Mouse (Mus musculus) stomach, embryonic 16.5 days (tissue): ENCODE measurements around the gene Arih1. TPM values are rescaled to one million over a fixed set of nuclear protein-coding genes. Genes with fewer than 3 reads are reported as not detected.

Experiments
- ATAC-seq: fragments of 200-750 bp; cut with Nextera tagmentation; 2 replicates; pipeline ENCODE4 v1.8.0; 2017; ENCODE audit warnings: moderate number of reproducible peaks, moderate TSS enrichment; ENCODE audit not compliant: insufficient read depth, low FRiP score
- H3K27ac ChIP-seq: fragments of 300-500 bp; sonication (generic); 2 replicates; pipeline ENCODE4 v1.5.1; 2014; ENCODE audit warnings: low read length
- H3K27me3 ChIP-seq: fragments of 300-500 bp; sonication (generic); 2 replicates; pipeline ENCODE4 v1.6.1; 2014; ENCODE audit warnings: low read length, control low read depth, mixed read lengths; ENCODE audit not compliant: control insufficient read depth, insufficient read depth
- H3K36me3 ChIP-seq: fragments of 300-500 bp; sonication (generic); 2 replicates; pipeline ENCODE4 v1.6.1; 2014; ENCODE audit warnings: low read length; ENCODE audit not compliant: control insufficient read depth, insufficient read depth
- H3K4me1 ChIP-seq: fragments of 300-500 bp; sonication (generic); 2 replicates; pipeline ENCODE4 v1.6.1; 2014; ENCODE audit warnings: low read length, control low read depth, mixed read lengths; ENCODE audit not compliant: control insufficient read depth, insufficient read depth
- H3K4me2 ChIP-seq: fragments of 300-500 bp; sonication (generic); 2 replicates; pipeline ENCODE4 v1.6.1; 2014; ENCODE audit warnings: low read depth, low read length, mixed read lengths
- H3K4me3 ChIP-seq: fragments of 300-500 bp; sonication (generic); replicated peaks from 2 replicates; pipeline ENCODE4 v1.5.1; 2014; ENCODE audit warnings: mild to moderate bottlenecking, low read length
- H3K9ac ChIP-seq: fragments of 300-500 bp; sonication (generic); 2 replicates; pipeline ENCODE4 v1.6.1; 2014; ENCODE audit warnings: low read length
- H3K9me3 ChIP-seq: fragments of 300-500 bp; sonication (generic); replicated peaks from 2 replicates; pipeline ENCODE4 v1.6.1; 2016; ENCODE audit warnings: low read length, control low read depth; ENCODE audit not compliant: control insufficient read depth
- WGBS: fragments of 180-500 bp; shearing (Covaris S2); extraction: QIAGEN DNeasy Blood & Tissue Kit; methylation state at CpG from one replicate; pipeline ENCODE4 v1.1.7; 2014; 5-methylcytosine and 5-hydroxymethylcytosine counted together
- polyA plus RNA-seq: library from polyadenylated mRNA; unstranded; fragments of >200 nt; fragmentation: Nextera tagmentation; extraction: Ambion mirVana; gene quantifications from 2 replicates; pipeline ENCODE4 v1.2.1, GENCODE M21; 2015

Arih1 gene
- polyA plus RNA-seq, 1 experiment from 2014 or later = 12.3 TPM

DNA sequence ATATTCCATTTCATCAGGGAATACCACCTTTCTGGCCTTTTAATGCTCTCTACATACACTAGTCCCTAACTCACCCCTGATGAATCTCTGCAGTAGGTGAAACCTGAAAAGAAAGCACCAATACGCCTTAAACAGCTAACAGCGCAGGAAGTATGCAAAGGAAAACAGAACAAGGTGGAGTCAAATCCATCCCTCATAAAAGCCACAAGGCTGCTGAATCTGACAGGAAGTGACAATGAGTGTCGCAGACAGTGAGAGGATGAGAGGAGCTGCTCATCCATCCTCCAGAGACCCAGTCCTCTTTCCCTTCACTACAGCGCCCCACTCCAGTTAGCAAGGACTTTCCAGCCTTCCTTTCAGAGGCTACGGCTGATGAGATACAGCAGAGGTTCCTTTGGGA lies 148.0 kb downstream of the Arih1 start:
- no peak for ATAC-seq
- Histone ChIP-seq H3K4me2 (no peak overlapping the region), H3K27ac (no peak overlapping the region), H3K9me3 (no peaks in the 10 kb centered on the region), H3K9ac (no peak overlapping the region), H3K36me3 (no peaks in the 10 kb centered on the region), H3K4me3 (no peak overlapping the region), H3K4me1 (no peaks in the 10 kb centered on the region), H3K27me3 (no peaks in the 10 kb centered on the region)
- 84% methylated on average over 5 of the region's 5 CpGs for WGBS

Other genes starting within 250 kb of the Arih1 start
- 25.0 and 29.7 TPM in 2 replicates for gene Adpgk, start 195.1 kb downstream of the Arih1 start, polyA plus RNA-seq
- gene Bbs4, start 133.1 kb downstream of the Arih1 start, polyA plus RNA-seq = 10.1 and 10.7 TPM in 2 replicates
- 80.9 and 87.9 TPM in 2 replicates for gene Hexa, start 52.9 kb upstream of the Arih1 start, polyA plus RNA-seq
- not detected in 2 replicates for gene Tmem202, start 53.2 kb upstream of the Arih1 start, polyA plus RNA-seq
- gene Celf6, start 91.3 kb upstream of the Arih1 start, polyA plus RNA-seq = 2.7 and 2.8 TPM in 2 replicates
- 28.2 and 31.1 TPM in 2 replicates for gene Parp6, start 130.7 kb upstream of the Arih1 start, polyA plus RNA-seq
- 1,032 and 1,108 TPM in 2 replicates for gene Pkm, start 169.8 kb upstream of the Arih1 start, polyA plus RNA-seq
- gene Gramd2, start 193.5 kb upstream of the Arih1 start, polyA plus RNA-seq = 2.2 and 3.6 TPM in 2 replicates